Mouse (Mus musculus): ENCODE measurements around the gene Rhov.

Rhov gene

DNA sequence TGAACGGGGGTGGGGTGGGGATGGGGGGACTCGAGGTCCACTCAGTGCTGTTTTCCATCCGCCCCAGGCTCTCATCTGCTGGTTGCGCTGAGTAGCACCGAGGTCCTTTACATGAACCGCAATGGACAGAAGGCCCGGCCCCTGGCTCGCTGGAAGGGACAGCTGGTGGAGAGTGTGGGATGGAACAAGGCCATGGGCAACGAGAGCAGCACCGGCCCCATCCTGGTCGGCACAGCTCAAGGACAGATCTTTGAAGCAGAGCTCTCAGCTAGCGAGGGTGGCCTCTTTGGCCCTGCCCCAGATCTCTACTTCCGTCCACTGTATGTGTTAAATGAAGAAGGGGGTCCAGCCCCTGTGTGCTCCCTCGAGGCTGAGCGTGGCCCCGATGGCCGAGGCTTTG lies 21.8 kb upstream of the Rhov start:
- in situ Hi-C loops (cut with MboI; ENCODE audit: low sequenced_read_pairs) = loop anchor here (10.0 kb wide), 1 partner anchor 122 kb away; no protein-coding TSS in a partner anchor

DNA sequence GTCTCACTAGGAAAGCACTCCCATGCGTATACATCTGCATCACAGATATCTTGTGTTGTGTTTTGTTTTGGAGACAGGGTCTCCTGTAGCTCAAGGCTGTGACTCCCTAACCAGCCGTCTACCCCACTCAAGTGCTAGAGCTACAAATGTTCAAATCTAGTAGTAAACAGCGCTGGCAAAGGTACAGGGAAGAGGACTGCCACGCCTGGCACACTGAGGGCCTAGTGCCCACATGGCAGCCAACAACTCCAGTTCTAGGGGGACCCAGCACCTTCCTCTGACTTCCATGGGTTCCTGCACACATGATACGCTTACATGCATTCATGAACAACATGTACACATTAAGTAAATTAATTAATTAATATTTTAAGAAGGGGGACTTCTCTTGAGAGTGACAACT lies 21.2 kb upstream of the Rhov start:
- in situ Hi-C loops (cut with MboI; ENCODE audit: low sequenced_read_pairs) = loop anchor here (10.0 kb wide), 1 partner anchor 123 kb away; no protein-coding TSS in a partner anchor

DNA sequence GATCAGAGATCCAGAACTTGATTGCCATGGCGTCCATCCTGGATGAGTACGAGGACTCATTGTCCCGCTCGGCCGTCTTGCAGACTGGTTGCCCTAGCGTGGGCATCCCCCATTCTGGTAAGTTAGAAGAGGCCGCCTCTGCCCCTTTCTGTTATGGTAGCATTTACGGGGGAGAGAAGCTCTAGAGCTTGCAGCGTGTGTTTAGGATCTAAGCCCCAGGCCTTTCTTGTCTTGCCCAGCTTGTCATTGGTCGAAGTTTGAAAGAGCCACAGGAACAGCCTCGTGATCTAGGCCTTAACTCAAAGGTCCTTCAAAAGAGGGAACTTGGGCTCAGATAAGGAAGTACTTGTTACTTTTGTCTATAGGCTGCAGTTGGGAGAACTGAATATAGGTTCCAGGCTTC lies 17.9 kb upstream of the Rhov start:
- in situ Hi-C loops (cut with MboI; ENCODE audit: low sequenced_read_pairs) = no loop called here

DNA sequence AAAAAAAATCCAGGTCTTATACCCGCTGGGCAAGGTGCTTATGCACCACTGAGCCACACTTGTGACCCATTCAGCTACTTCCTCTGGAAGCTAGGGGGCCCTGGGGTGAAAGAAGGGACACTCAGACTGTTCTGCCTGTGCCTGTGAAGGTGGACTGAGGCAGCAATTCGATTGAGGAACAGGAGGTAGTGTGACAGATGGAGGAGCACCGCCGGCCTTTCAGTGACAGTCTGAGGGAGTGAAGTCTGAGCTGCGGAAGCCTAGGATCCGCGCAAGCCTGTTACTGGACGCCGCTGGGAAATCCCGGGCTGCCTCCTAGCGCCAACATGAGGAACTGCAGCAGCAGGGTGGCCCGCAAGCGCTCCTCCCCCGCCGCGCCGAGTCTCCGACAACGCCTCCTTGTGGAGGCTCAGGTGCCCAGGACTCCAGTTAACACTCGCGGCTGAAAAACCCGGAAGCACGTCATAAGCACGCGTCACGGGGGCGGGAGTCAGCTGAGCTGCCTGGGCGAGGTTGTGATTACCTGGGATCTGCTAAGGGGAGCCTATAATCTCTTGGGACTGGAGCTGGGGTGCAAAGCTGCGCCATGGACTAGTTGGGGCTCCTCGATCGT lies 17.3 kb upstream of the Rhov start, which contains the start of gene Vps18:
Vps18 (plus strand) TSS at position 471 of the 613 bp plus-strand sequence.
- in situ Hi-C loops (cut with MboI; ENCODE audit: low sequenced_read_pairs) = no loop called here

DNA sequence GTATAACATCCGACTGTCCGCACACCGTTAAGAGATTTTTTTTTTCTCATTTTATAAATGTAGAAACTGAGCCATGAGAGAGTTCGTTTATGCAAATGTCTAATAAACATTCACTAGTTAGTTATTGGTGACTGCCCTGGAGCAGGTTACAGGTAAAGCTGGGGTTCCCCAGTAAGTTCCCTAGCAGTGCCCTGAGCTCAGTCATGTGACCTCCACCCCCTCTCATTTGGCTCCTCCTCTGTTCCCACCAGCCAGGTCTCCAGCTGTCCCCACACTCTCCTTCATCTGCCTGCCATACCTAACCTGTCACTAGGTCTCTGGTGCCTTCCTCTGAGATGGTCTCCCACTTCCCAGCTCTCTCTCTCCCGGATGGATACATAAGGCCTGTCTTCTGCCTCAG lies 16.3 kb upstream of the Rhov start:
- in situ Hi-C loops (cut with MboI; ENCODE audit: low sequenced_read_pairs) = no loop called here

DNA sequence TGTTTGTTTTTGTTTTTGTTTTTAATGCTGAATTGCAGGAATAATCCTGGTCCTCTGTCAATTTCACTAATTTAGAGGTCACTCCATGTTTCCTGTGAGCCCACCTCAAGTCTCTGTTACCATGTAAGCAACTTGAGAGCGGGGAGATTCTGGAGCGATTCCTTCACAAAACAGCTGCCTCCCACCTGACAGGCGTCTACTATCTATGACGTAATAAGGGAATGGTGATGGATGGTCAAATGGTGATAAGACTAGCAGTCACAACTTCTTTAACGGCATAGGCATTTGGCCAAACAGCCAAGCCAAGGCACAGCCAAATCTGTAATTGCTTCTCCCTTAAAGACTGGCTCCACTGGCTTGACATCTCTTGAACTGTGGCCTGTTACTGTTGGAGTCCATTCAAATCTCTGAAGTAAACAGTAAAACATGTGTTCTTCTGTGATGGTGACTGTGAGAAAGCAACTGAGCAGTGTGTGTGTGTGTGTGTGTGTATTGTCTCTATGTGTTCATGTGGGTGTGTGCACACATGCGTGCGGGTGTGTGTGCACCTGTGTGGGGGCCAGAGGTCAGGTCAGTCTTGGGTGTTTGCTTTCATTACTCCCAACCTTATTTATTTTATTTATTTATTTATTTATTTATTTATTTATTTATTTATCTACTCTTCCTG lies 11.0 kb upstream of the Rhov start:
- in situ Hi-C loops (cut with MboI; ENCODE audit: low sequenced_read_pairs) = no loop called here

DNA sequence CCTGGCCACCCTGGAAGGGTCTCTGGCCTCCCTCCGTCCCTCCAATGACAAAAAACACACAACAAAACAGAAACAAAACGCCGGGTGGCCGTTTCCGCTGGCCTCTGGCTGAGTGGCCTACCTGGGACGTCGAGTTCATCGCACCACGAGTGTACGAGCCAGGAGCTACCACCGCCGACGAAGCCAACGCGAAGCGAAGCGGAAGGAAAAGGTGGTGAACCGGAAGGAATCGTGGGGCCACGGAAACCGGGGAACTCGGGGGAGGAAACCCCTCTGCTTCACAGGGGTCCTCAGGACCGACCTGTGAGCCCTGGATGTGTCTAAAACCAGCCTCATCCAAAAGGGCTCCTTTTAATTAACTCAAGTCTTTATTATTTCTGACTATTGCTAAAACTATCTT lies 6.7 kb upstream of the Rhov start:
- in situ Hi-C loops (cut with MboI; ENCODE audit: low sequenced_read_pairs) = no loop called here

DNA sequence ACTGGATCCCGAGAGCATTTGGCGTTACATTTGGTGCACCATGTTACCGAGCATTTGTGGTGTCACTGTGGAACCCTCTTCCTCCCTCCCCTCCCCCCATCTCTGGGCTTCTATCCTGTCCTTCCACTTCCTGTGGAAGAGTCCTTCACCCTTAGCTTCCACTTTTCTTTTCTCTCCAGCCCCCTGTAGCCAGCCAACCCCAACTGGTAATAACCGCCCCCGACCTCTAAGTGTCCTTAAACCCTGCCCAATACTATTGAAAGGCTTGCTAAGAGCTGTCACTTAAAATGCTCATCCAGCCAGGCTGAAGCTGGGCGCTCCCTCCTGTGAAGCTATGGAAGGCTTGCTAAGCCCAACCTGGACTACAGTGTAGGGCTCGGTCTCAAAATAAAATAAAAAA lies 5.9 kb upstream of the Rhov start:
- in situ Hi-C loops (cut with MboI; ENCODE audit: low sequenced_read_pairs) = no loop called here

DNA sequence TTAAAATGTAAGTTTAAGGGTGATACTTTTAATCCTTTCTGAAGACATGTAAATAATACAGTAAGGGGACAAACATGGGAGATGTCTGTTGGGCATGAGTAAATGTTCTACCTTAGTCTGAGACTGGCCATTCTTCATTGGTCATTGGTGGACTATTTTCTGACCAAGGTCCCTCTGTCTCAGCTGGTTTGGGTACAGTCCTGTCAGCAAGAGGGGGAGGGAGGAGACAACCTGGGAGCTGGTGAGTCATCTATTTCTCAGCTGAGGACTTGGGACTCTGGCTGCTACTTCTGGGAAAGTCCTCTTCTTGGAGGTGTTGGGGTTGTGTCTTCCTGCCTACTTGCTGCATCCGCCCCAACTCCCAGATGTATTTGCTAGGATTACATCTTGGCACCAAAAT lies 3.1 kb upstream of the Rhov start:
- in situ Hi-C loops (cut with MboI; ENCODE audit: low sequenced_read_pairs) = no loop called here

DNA sequence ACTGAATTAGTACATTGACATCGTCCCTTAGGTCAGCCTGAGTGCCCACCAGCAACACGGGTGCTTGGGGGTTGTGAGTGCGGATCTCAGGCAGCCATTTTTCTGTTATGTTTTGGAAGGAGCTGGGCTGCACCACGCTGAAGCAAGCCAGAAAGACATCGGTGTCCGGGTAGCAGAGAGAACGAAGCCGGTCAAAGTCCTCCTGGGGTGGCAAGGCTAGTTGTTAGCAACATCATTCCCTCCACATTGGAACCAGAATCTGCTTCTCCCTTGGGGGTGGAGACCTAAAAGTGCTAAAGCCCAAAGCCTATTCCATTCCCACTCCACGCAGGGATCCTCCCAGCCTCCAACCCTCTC lies 808 bp downstream of the Rhov start:
- in situ Hi-C loops (cut with MboI; ENCODE audit: low sequenced_read_pairs) = no loop called here

DNA sequence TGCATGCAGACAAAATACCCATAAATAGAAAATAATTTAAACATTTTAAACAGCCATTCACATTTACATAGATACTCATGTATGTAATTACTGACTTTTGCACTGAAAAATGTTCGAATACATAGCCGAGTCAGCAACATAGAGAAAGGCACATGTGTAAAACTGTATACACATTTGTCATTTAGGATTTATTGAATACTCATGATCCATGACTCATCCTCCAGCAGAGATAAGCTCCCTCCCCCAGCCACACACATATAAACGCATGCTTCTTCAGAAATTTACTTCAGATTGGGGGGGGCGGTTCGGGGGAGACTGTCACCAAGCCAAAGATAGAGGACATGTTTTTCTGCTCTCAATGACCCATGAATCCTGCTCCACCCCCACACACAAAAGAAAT lies 7.3 kb downstream of the Rhov start:
- in situ Hi-C loops (cut with MboI; ENCODE audit: low sequenced_read_pairs) = no loop called here

DNA sequence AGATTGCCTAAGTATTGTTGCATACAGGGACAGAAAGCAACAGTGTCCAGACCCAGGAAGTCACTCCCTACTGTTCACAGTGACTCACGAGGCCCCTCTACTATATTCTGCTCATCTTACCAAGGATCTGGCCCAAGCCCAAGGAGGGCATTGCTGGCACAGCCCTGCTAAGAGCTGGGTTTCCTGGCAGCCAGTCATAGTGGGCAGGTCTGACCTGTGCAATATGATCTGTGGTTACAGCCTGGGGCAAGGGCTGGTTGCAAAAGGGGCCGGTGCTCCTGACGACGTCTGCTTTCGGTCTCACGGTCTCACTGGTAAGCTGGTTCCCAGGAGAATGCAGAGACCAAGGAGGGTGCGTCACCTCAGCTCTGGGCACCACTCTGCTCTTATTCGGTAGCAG lies 8.1 kb downstream of the Rhov start:
- in situ Hi-C loops (cut with MboI; ENCODE audit: low sequenced_read_pairs) = no loop called here

DNA sequence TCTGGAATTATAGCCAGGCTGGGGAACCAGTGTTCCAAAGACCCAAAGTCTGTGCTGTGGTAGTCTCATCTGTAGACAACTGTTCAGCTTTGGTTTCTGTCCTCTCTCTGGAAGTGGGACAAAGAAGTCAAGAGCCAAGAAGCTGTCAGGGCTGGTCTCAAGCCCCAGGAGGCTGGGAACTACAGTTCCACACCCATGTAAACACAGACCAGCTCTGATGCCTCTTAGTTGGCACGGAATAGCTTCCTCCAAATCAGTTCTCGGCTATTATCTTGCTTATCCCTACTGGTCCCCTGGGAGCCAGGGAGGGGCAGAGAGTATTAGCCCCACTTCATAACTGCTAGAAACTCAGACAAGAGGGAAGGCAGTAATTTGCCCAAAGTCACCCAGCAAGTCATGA lies 9.7 kb downstream of the Rhov start:
- in situ Hi-C loops (cut with MboI; ENCODE audit: low sequenced_read_pairs) = no loop called here

DNA sequence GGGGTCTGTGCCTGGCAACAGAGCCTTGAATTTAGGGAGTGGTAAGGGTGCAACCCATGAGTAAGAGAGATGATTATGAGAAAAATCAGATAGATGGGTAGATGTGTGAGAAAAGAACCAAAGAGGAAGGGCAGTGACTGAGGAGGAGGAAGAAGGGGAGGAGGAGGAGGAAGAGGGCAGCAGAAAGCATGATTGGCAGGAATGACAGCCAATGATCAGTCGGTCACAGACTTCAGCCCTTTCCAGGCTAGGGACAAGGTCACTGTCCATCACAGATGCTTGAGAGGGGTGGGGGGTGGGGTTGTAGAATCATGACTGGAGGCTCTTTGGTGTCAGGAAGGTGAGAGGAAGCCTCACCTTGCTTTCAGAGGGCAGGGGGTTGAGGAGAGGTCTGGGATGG lies 10.6 kb downstream of the Rhov start:
- in situ Hi-C loops (cut with MboI; ENCODE audit: low sequenced_read_pairs) = no loop called here

DNA sequence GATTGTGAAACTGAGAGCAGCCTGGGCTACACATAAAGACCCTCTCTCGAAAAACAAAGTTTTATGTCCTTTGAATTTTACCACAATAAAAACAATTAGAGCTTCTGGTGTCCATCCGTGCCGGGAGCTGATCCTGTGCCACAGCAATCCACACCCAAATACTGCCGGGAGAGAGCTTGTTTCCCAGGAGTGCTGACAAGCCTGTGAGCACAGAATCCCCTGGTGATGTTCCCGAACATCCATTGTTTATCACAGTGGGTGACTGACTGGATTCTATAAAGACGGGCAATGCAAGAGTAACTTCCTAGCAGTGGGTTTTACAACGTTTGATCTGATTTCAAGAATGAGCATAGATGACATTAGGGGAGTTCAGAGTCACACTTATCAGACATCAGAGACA lies 16.1 kb downstream of the Rhov start:
- in situ Hi-C loops (cut with MboI; ENCODE audit: low sequenced_read_pairs) = no loop called here

DNA sequence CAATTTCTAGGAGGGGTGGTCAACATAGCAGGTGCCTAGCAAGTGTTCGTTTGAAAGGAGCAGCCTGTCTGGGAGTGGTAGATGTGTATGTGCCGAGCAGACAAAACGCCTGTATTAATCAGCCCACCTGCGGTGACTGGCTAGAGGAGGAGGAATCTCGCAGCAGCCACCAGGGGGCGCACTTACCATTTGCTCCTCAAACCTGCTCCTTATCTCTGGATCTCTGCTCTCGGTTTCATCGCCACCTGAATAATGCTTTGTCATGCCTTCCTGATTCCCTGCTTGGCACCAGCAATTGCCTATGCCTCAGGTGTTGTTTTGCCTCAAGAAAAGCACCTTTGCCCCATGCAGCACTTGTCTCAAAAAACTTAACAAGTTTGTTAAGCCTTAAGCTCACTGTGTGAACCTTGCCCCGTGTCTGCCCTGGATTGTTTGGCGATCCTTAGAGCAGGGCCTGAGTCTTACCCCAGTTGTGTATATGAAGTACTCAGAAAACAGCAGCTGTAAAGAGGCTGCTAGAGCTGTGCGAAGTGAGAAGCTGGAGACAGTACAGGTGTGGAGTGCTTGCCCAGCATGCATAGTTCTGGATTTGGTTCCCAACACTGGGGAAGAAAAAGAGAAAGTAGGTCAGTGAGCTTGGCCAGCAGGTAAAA lies 20.1 kb downstream of the Rhov start:
- in situ Hi-C loops (cut with MboI; ENCODE audit: low sequenced_read_pairs) = no loop called here

DNA sequence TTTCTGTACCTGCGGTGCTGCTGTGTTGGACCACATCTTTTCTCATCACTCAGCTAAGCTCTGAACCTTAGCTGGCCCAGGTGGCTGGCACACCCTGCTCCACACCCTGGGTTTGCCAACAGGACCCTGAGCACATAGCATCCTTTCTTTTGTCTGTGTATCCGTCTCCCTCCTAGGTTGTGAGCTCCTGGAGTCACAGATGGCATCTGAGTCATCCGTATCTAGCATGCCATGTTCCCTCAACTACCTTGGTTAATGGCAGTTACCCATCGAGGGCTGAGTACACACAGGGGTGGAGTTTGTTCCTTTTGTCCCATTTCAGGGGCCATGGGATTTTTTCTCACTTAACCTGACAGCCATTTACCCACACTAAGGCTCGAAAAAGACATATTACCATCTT lies 20.7 kb downstream of the Rhov start:
- in situ Hi-C loops (cut with MboI; ENCODE audit: low sequenced_read_pairs) = no loop called here

DNA sequence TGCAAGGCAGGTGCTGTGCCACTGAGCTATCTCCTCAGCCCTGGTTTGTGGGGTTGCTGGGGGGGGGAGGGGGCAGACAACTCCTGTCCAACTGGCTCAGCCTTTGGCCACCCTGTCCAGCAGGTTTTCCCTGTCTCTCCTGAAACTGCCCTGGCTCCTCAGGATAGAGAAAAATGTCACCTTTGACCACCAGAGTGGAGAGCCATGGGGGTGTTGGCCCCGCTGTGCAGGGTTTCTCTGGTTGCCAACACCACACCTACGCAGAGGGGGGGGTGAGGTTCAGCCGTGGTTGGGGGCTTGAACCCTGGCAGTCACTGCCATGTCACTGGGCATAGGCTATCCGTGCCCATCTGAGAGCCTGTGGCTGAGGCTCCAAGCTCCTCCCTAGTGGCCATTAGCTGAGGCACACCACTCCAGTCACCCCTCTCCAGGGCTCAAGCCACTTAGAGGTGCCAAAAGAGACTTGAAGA lies 21.4 kb downstream of the Rhov start:
- in situ Hi-C loops (cut with MboI; ENCODE audit: low sequenced_read_pairs) = no loop called here

DNA sequence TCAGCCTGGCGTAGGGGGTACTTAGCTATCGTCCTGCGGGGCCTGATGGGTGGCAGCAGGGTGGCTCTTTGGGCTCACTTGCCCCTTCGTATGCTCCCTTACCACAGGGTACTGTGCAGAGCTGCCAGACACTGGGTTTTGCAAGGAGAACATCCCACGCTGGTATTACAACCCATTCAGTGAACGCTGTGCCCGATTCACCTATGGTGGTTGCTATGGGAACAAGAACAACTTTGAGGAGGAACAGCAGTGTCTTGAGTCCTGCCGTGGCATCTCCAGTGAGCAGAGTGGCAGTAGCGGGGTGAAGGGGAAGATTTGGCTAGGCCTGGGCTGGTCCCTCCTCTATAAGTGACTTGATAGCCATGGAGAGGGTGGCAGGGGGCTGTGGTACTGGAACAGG lies 23.2 kb downstream of the Rhov start:
- in situ Hi-C loops (cut with MboI; ENCODE audit: low sequenced_read_pairs) = no loop called here

DNA sequence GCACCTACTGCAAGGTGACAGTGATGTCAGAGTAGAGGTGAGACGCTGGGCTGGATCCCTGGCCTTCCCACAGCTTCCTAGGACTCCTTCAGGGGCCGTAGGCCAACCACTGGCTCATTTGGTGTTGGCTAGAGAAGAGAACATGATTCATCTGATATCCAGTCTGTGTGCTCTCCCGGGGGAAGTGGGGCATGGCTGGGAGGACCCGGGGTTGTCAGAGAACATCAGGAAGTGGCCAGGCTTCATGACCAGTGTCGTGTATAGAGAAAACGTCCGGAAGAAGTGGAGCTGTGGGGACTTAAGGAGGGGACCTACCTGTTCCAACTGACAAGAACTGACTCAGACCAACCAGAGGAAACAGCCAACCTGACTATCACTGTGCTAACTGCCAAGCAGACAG lies 25.8 kb downstream of the Rhov start:
- in situ Hi-C loops (cut with MboI; ENCODE audit: low sequenced_read_pairs) = no loop called here

DNA sequence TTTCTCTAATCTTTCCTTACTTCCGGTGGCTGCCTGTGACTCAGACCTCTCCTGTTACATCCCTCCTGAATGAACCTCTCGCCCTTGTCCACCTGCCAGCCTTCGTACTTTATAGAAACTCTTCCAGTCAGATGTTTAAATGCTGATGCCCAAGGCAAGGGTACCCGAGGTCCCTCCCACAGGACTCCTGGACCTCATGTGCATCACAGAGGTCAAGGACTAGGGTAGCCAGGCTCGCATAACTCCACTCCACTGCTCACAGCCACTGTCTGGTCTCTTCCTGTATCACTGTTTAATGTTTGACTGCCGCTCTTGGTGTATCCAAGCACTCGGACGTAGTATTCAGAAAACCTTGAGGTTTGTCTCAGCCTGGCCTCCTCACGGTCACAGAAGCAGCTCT lies 28.5 kb downstream of the Rhov start:
- in situ Hi-C loops (cut with MboI; ENCODE audit: low sequenced_read_pairs) = no loop called here

DNA sequence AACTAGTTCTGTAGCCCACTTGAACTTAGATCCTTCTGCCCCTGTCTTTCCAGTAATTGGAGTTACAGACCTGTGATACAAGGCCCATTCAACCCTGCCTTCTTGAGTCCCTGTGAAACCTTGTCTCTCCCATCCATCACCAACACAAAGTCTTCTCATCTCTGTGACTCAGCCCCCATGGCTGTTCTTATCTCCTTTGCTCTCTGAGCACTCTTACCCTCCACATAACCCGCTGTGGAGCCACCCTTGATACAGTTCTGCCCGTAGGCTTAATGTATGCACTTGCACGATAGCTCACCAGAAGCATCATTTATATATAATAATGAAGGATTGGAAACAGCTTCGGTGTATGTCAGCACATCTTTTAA lies 30.3 kb downstream of the Rhov start:
- in situ Hi-C loops (cut with MboI; ENCODE audit: low sequenced_read_pairs) = no loop called here
